14 mouse cellular contexts compared by ENCODE assay signal in the genomic region with DNA sequence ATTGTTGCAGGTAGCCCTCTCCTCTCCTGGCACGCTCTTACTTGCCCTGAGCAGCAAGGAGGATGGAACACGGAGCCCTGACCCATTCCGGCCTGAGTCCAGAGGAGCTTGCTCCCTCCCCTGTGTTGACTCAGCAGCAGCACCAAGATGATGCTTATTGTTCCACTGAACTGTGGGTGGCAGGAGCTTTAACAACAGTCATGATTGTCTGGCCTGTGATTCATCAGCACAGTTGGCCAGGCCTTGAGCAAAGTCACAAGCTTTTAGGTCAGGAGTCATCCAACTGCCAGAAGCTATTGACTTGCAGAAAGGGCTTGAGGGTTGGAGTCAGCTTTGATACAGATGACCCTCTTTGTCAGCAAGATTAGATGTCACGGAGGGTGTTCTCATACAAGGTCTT.
A peak's percentile ranks its signal among the peaks of the same experiment; 100 is the strongest.
DNase-seq lines count a peak whose midpoint lies in the region; ATAC-seq lines count a peak whose summit lies in the region.
"Had no signal": no experiment of that assay in that cellular context is flagged by ENCODE, and none has a peak within 500 bp of the region (broad histone marks: within the 10 kb centered on the region; RNA-seq: fewer than 3 reads in every experiment).

No protein-coding gene starts in this region.

- no peaks in the 10 kb centered on the region for H3K4me1 ChIP-seq in forebrain, embryonic 12.5 days
- no peaks in the 10 kb centered on the region for H3K4me1 ChIP-seq in kidney, embryonic 16.5 days (ENCODE audit: insufficient read depth, low read length)
- H3K4me1 ChIP-seq: embryonic facial prominence, embryonic 12.5 days; liver, embryonic 13.5 days had no signal

- no peaks in the 10 kb centered on the region for H3K36me3 ChIP-seq in forebrain, embryonic 12.5 days (replicated peaks)
- H3K36me3 ChIP-seq in kidney, embryonic 16.5 days (ENCODE audit: insufficient read depth, low read length): no peaks in the 10 kb centered on the region
- H3K36me3 ChIP-seq: embryonic facial prominence, embryonic 12.5 days; heart, embryonic 15.5 days; liver, embryonic 13.5 days had no signal

- no peak overlapping the region for H3K4me2 ChIP-seq in forebrain, embryonic 12.5 days
- no peak overlapping the region for H3K4me2 ChIP-seq in kidney, embryonic 16.5 days (replicated peaks; ENCODE audit: low read depth, low read length)
- H3K4me2 ChIP-seq: embryonic facial prominence, embryonic 12.5 days; heart, embryonic 15.5 days; liver, embryonic 13.5 days had no signal

- H3K9ac ChIP-seq in forebrain, embryonic 12.5 days: no peak overlapping the region
- no peak overlapping the region for H3K9ac ChIP-seq in kidney, embryonic 16.5 days (replicated peaks; ENCODE audit: low read length)
- H3K9ac ChIP-seq: embryonic facial prominence, embryonic 12.5 days; forebrain, postnatal 0 days; heart, embryonic 15.5 days; liver, embryonic 13.5 days had no signal

- no peak overlapping the region for H3K27ac ChIP-seq in forebrain, embryonic 12.5 days
- H3K27ac ChIP-seq in kidney, embryonic 16.5 days (ENCODE audit: low read length): no peak overlapping the region
- H3K27ac ChIP-seq: embryonic facial prominence, embryonic 12.5 days; heart, embryonic 15.5 days; liver, embryonic 13.5 days had no signal

- no peaks in the 10 kb centered on the region for H3K9me3 ChIP-seq in forebrain, embryonic 12.5 days
- no peaks in the 10 kb centered on the region for H3K9me3 ChIP-seq in kidney, embryonic 16.5 days (ENCODE audit: low read length)
- H3K9me3 ChIP-seq: embryonic facial prominence, embryonic 12.5 days; heart, embryonic 15.5 days; liver, embryonic 13.5 days had no signal

- WGBS in forebrain, embryonic 12.5 days: 40% methylated on average over 4 of the region's 4 CpGs
- 66% methylated on average over 4 of the region's 4 CpGs for WGBS in kidney, embryonic 16.5 days

- DNase-seq in cerebellum, adult 9-10 months: peak; percentile 29
- no peak for DNase-seq in cerebellum, adult 11 months
- peak; percentile 42 for DNase-seq in left cerebral cortex, adult 11 months (ENCODE audit: low spot score)
- DNase-seq in left cerebral cortex, postnatal 25 days (ENCODE audit: low spot score in 2 of 2): no peak
- DNase-seq in Muller cell, postnatal 12 days (ENCODE audit: inconsistent ontology term): peak; percentile 82
- DNase-seq in embryo, embryonic 10.5 days (ENCODE audit: low spot score): peak; percentile 28
- DNase-seq: forebrain, postnatal 0 days; liver, embryonic 13.5 days; right cerebral cortex, postnatal 4 days had no signal

- intact Hi-C loops in left cerebral cortex, postnatal 25 days (cut with DNase I): no loop called here

- no peaks in the 10 kb centered on the region for H3K27me3 ChIP-seq in forebrain, embryonic 12.5 days
- no peaks in the 10 kb centered on the region for H3K27me3 ChIP-seq in kidney, embryonic 16.5 days (ENCODE audit: insufficient read depth, low read length)
- H3K27me3 ChIP-seq: CH12.LX; embryonic facial prominence, embryonic 12.5 days; heart, embryonic 15.5 days; liver, embryonic 13.5 days had no signal

- ATAC-seq in forebrain, embryonic 12.5 days (ENCODE audit: low FRiP score): no peak
- no peak for ATAC-seq in kidney, embryonic 16.5 days (ENCODE audit: low FRiP score, low TSS enrichment)
- ATAC-seq: forebrain, postnatal 0 days had no signal

- H3K4me3 ChIP-seq in forebrain, embryonic 12.5 days (replicated peaks): no peak overlapping the region
- no peak overlapping the region for H3K4me3 ChIP-seq in kidney, embryonic 16.5 days (ENCODE audit: low read length)
- H3K4me3 ChIP-seq: embryonic facial prominence, embryonic 12.5 days; heart, embryonic 15.5 days; liver, embryonic 13.5 days had no signal

Comparison
In these comparisons a context has a peak if more than half of its experiments do, and no peak if none do; other contexts are left out.
1. DNase-seq: peak in cerebellum, adult 9-10 months (single experiment), left cerebral cortex, adult 11 months (single experiment), Muller cell, postnatal 12 days (single experiment) and embryo, embryonic 10.5 days (single experiment); none in cerebellum, adult 11 months (single experiment) and left cerebral cortex, postnatal 25 days (0 of 2).